ENCODE assay signal across 8 mouse cellular contexts in the genomic region with DNA sequence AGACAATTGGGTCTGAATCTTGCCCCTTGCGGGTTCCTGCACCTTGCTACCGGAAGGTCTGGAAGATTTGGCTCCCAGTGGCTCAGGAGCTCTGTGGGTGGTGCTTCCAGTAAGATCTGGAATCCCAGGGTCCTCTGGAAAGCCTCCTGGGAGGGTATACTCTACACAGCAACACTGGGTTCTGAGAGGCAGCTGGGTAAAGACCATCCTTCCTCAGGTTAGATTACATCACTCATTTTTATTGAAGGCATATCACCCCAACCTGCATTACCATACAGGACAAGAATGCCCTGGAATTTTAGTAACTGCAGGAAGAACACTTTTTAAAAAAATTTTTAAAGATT. TPM values are rescaled to one million over a fixed set of nuclear protein-coding genes. Genes with fewer than 3 reads are reported as not detected.
DNase-seq lines count a peak whose midpoint lies in the region; ATAC-seq and TF ChIP-seq lines count a peak whose summit lies in the region.

No protein-coding gene starts in this region.

- TF ChIP-seq POLR2A in olfactory bulb, adult 2 months (IDR thresholded peaks at IDR 0.05; ENCODE audit: insufficient read depth, low read depth, low read length), result no peak

- no peaks in the 10 kb centered on the region for H3K9me3 ChIP-seq in lung, embryonic 15.5 days
- H3K9me3 ChIP-seq in forebrain, embryonic 11.5 days (ENCODE audit: control insufficient read depth, low read length), result no peaks in the 10 kb centered on the region
- no peaks in the 10 kb centered on the region for H3K9me3 ChIP-seq in limb, embryonic 11.5 days (ENCODE audit: control insufficient read depth, low read length)

- ATAC-seq in lung, embryonic 15.5 days (ENCODE audit: borderline replicate concordance, extremely low read depth, low FRiP score, low TSS enrichment), result no peak
- 0 out of 2 replicates have a peak, but pooled peaks have one; percentile 27 for ATAC-seq in forebrain, embryonic 11.5 days (replicated peaks; ENCODE audit: low FRiP score)
- ATAC-seq in limb, embryonic 11.5 days (ENCODE audit: insufficient number of reproducible peaks, low FRiP score, low TSS enrichment, low read depth), result no peak

- no peak overlapping the region for H3K27ac ChIP-seq in lung, embryonic 15.5 days
- H3K27ac ChIP-seq in forebrain, embryonic 11.5 days (ENCODE audit: low read depth, low read length), result no peak overlapping the region
- H3K27ac ChIP-seq in limb, embryonic 11.5 days (replicated peaks; ENCODE audit: low read depth, low read length), result no peak overlapping the region
- H3K27ac ChIP-seq in olfactory bulb, adult 2 months (ENCODE audit: insufficient read depth, low read depth, low read length), result peak overlapping the region; percentile 85; the same call in 1 of the 2 replicates

- H3K9ac ChIP-seq in lung, embryonic 15.5 days, result peak overlapping the region; percentile 38
- H3K9ac ChIP-seq in forebrain, embryonic 11.5 days (ENCODE audit: low read length), result peak overlapping the region; percentile 69
- H3K9ac ChIP-seq in limb, embryonic 11.5 days (ENCODE audit: low read length), result no peak overlapping the region

- no peaks in the 10 kb centered on the region for H3K36me3 ChIP-seq in lung, embryonic 15.5 days
- H3K36me3 ChIP-seq in forebrain, embryonic 11.5 days (ENCODE audit: control insufficient read depth, insufficient read depth, low read length), result no peaks in the 10 kb centered on the region
- no peaks in the 10 kb centered on the region for H3K36me3 ChIP-seq in limb, embryonic 11.5 days (ENCODE audit: control insufficient read depth, insufficient read depth, low read length)

- H3K27me3 ChIP-seq in lung, embryonic 15.5 days, result no peaks in the 10 kb centered on the region; the same call in 1 of the 2 replicates
- H3K27me3 ChIP-seq in forebrain, embryonic 11.5 days (ENCODE audit: control insufficient read depth, insufficient read depth, low read length), result no peaks in the 10 kb centered on the region
- no peaks in the 10 kb centered on the region for H3K27me3 ChIP-seq in limb, embryonic 11.5 days (ENCODE audit: control insufficient read depth, insufficient read depth, low read length)

- peak overlapping the region; percentile 66 for H3K4me2 ChIP-seq in lung, embryonic 15.5 days
- peak overlapping the region; percentile 55 for H3K4me2 ChIP-seq in forebrain, embryonic 11.5 days (ENCODE audit: low read depth, low read length, severe bottlenecking)
- H3K4me2 ChIP-seq in limb, embryonic 11.5 days (ENCODE audit: low read depth, severe bottlenecking), result peak overlapping the region; percentile 43; the same call in 1 of the 2 replicates

- no peak for DNase-seq in lung, postnatal 4 days
- DNase-seq in forebrain, embryonic 11.5 days (ENCODE audit: low spot score), result peak; percentile 50
- DNase-seq in limb, embryonic 11.5 days (ENCODE audit: low spot score), result no peak
- no peak for DNase-seq in ovary, postnatal 14 days (ENCODE audit: low spot score)
- DNase-seq in urinary bladder, postnatal 14 days (ENCODE audit: low spot score), result no peak
- no peak for DNase-seq in natural killer cell, adult 2 months (ENCODE audit: low spot score in 2 of 2)

- H3K4me3 ChIP-seq in lung, embryonic 15.5 days, result peak overlapping the region; percentile 43
- H3K4me3 ChIP-seq in forebrain, embryonic 11.5 days (ENCODE audit: low read depth, low read length), result peak overlapping the region; percentile 32
- H3K4me3 ChIP-seq in limb, embryonic 11.5 days (ENCODE audit: low read depth, low read length), result peak overlapping the region; percentile 29; the same call in 1 of the 2 replicates
- peak overlapping the region; percentile 47 for H3K4me3 ChIP-seq in olfactory bulb, adult 2 months (ENCODE audit: insufficient read depth, low read depth, low read length)

- TF ChIP-seq CTCF in olfactory bulb, adult 2 months (IDR thresholded peaks at IDR 0.05; ENCODE audit: insufficient read depth, low read depth, low read length), result no peak

- WGBS in lung, embryonic 15.5 days, result 11% methylated on average over 2 of the region's 2 CpGs
- WGBS in forebrain, embryonic 11.5 days, result 39% methylated on average over 2 of the region's 2 CpGs
- WGBS in limb, embryonic 11.5 days, result 49% methylated on average over 2 of the region's 2 CpGs
- WGBS in olfactory bulb, adult 2 months, result 6% methylated on average over 2 of the region's 2 CpGs

- H3K4me1 ChIP-seq in lung, embryonic 15.5 days, result peaks cover 5% of the 10 kb centered on the region
- H3K4me1 ChIP-seq in forebrain, embryonic 11.5 days (replicated peaks; ENCODE audit: control insufficient read depth, insufficient read depth, low read length), result no peaks in the 10 kb centered on the region
- no peaks in the 10 kb centered on the region for H3K4me1 ChIP-seq in limb, embryonic 11.5 days (ENCODE audit: control insufficient read depth, insufficient read depth, low read length)
- H3K4me1 ChIP-seq in olfactory bulb, adult 2 months (ENCODE audit: control insufficient read depth, insufficient read depth, low read length), result no peaks in the 10 kb centered on the region

RNA-seq across cellular contexts. Expression of a gene that starts 20.1 kb away (rescaled TPM):
- 10.8 and 22.5 TPM in 2 replicates for polyA plus RNA-seq in lung, embryonic 15.5 days (2015; fragmentation: Nextera tagmentation; extraction: Ambion mirVana)
- polyA plus RNA-seq in forebrain, embryonic 11.5 days (2014; fragmentation: Nextera tagmentation; extraction: Ambion mirVana), result not detected in 2 replicates
- polyA plus RNA-seq in limb, embryonic 11.5 days (2014; fragmentation: Nextera tagmentation; extraction: Ambion mirVana), result 0.67 and 1.1 TPM in 2 replicates
- not detected in 2 replicates for polyA plus RNA-seq in olfactory bulb, adult 2 months (2012; ENCODE audit: insufficient read depth, insufficient read length, low replicate concordance, missing spikeins)

RNA-seq across cellular contexts. Expression of a gene that starts 58.5 kb away (rescaled TPM):
- 6.0 and 7.0 TPM in 2 replicates for polyA plus RNA-seq in lung, embryonic 15.5 days (2015; fragmentation: Nextera tagmentation; extraction: Ambion mirVana)
- polyA plus RNA-seq in forebrain, embryonic 11.5 days (2014; fragmentation: Nextera tagmentation; extraction: Ambion mirVana), result 4.6 TPM in 2 replicates
- 5.3 and 6.5 TPM in 2 replicates for polyA plus RNA-seq in limb, embryonic 11.5 days (2014; fragmentation: Nextera tagmentation; extraction: Ambion mirVana)
- polyA plus RNA-seq in olfactory bulb, adult 2 months (2012; ENCODE audit: insufficient read depth, insufficient read length, low replicate concordance, missing spikeins), result not detected in 2 replicates
